Mouse (Mus musculus): Measurements from ENCODE around the gene Tulp2. TPM values are rescaled to one million over a fixed set of nuclear protein-coding genes. Genes with fewer than 3 reads are reported as not detected.
"Not testable (repeated sequence)": the region's sequence is repeated elsewhere in the genome, so short reads cannot be mapped to it uniquely, and the experiment has no call there.

Tulp2 gene
- polyA plus RNA-seq, 1 experiment from 2014 or later, result 0.80 TPM

GRCm38 (mm10) chr7:45475291-45475969 lies 6.2 kb upstream of the Tulp2 start:
- H3K27ac ChIP-seq, result peak overlapping the region; percentile 70
- ATAC-seq (ENCODE audit: low read depth) (peak; percentile 74), DNase-seq (peak; percentile 55)
- H3K36me3 ChIP-seq, result peaks cover 7% of the 10 kb centered on the region; the same call in 1 of the 2 replicates
- H3K9ac ChIP-seq, result peak overlapping the region; percentile 60
- peaks cover 37% of the 10 kb centered on the region for H3K4me1 ChIP-seq (replicated peaks)
- peak overlapping the region; percentile 39 for H3K4me3 ChIP-seq (replicated peaks)
- no peaks in the 10 kb centered on the region for H3K27me3 ChIP-seq
- no peaks in the 10 kb centered on the region for H3K9me3 ChIP-seq (replicated peaks)
- H3K4me2 ChIP-seq, result peak overlapping the region; percentile 56
- 42% methylated on average over 16 of the region's 16 CpGs for WGBS (ENCODE audit: insufficient replicate concordance)

GRCm38 (mm10) chr7:45476453-45476852 lies 5.2 kb upstream of the Tulp2 start:
- no peak overlapping the region; the same call in 1 of the 2 replicates for H3K27ac ChIP-seq
- no peak overlapping the region for H3K4me2 ChIP-seq
- WGBS (ENCODE audit: insufficient replicate concordance), result 42% methylated on average over 1 of the region's 1 CpGs
- H3K9me3 ChIP-seq (replicated peaks), result no peaks in the 10 kb centered on the region
- H3K4me1 ChIP-seq (replicated peaks), result peaks cover 32% of the 10 kb centered on the region
- no peak overlapping the region for H3K4me3 ChIP-seq (replicated peaks)
- no peaks in the 10 kb centered on the region for H3K27me3 ChIP-seq
- H3K9ac ChIP-seq, result 0 out of 2 replicates have a peak overlapping the region, but pooled peaks have one; percentile 60
- H3K36me3 ChIP-seq, result peaks cover 7% of the 10 kb centered on the region; the same call in 1 of the 2 replicates
- ATAC-seq (ENCODE audit: low read depth) (no peak), DNase-seq (no peak)

GRCm38 (mm10) chr7:45477003-45477402 lies 4.7 kb upstream of the Tulp2 start:
- Histone ChIP-seq H3K9ac (no peak overlapping the region), H3K4me3 (replicated peaks) (no peak overlapping the region), H3K4me1 (replicated peaks) (peaks cover 32% of the 10 kb centered on the region), H3K9me3 (replicated peaks) (no peaks in the 10 kb centered on the region), H3K36me3 (peaks cover 7% of the 10 kb centered on the region; the same call in 1 of the 2 replicates), H3K27me3 (no peaks in the 10 kb centered on the region), H3K4me2 (no peak overlapping the region), H3K27ac (no peak overlapping the region)
- no peak for ATAC-seq (ENCODE audit: low read depth)
- WGBS (ENCODE audit: insufficient replicate concordance), result 11% methylated on average over 3 of the region's 3 CpGs
- peak; percentile 48 for DNase-seq

- DNase-seq, result no peak
- H3K4me1 ChIP-seq (replicated peaks), result peaks cover 40% of the 10 kb centered on the region
- peaks cover 7% of the 10 kb centered on the region; the same call in 1 of the 2 replicates for H3K36me3 ChIP-seq
- no peaks in the 10 kb centered on the region for H3K9me3 ChIP-seq (replicated peaks)
- no peak overlapping the region for H3K4me2 ChIP-seq
- no peak overlapping the region for H3K4me3 ChIP-seq (replicated peaks)
- no peak overlapping the region for H3K9ac ChIP-seq
- H3K27ac ChIP-seq, result no peak overlapping the region
- no peak for ATAC-seq (ENCODE audit: low read depth)
- no peaks in the 10 kb centered on the region for H3K27me3 ChIP-seq
- WGBS (ENCODE audit: insufficient replicate concordance), result 85% methylated on average over 7 of the region's 7 CpGs
Observed at GRCm38 (mm10) chr7:45478774-45479173, 2.9 kb upstream of the Tulp2 start.

- not testable (repeated sequence) for H3K9me3 ChIP-seq (replicated peaks); H3K4me2 ChIP-seq; H3K27me3 ChIP-seq; ATAC-seq (ENCODE audit: low read depth); H3K9ac ChIP-seq; DNase-seq; H3K4me3 ChIP-seq (replicated peaks); H3K36me3 ChIP-seq; H3K27ac ChIP-seq
- WGBS (ENCODE audit: insufficient replicate concordance), result 64% methylated on average over 4 of the region's 4 CpGs
- peaks cover 32% of the 10 kb centered on the region for H3K4me1 ChIP-seq (replicated peaks)
Observed at GRCm38 (mm10) chr7:45480310-45480709, 1.4 kb upstream of the Tulp2 start.

- no peak overlapping the region for H3K4me2 ChIP-seq
- no peaks in the 10 kb centered on the region for H3K27me3 ChIP-seq
- 13% methylated on average over 1 of the region's 1 CpGs for WGBS (ENCODE audit: insufficient replicate concordance)
- H3K36me3 ChIP-seq, result peaks cover 7% of the 10 kb centered on the region; the same call in 1 of the 2 replicates
- no peak for ATAC-seq (ENCODE audit: low read depth)
- H3K27ac ChIP-seq, result 0 out of 2 replicates have a peak overlapping the region, but pooled peaks have one; percentile 39
- H3K9me3 ChIP-seq (replicated peaks), result no peaks in the 10 kb centered on the region
- peaks cover 30% of the 10 kb centered on the region for H3K4me1 ChIP-seq (replicated peaks)
- no peak for DNase-seq
- H3K9ac ChIP-seq, result 0 out of 2 replicates have a peak overlapping the region, but pooled peaks have one; percentile 2
- no peak overlapping the region for H3K4me3 ChIP-seq (replicated peaks)
Observed at GRCm38 (mm10) chr7:45482166-45482565, 489 bp downstream of the Tulp2 start.

GRCm38 (mm10) chr7:45484985-45485384 lies 3.3 kb downstream of the Tulp2 start:
- H3K4me2 ChIP-seq; H3K9ac ChIP-seq; H3K36me3 ChIP-seq; H3K27ac ChIP-seq; ATAC-seq (ENCODE audit: low read depth); H3K4me3 ChIP-seq (replicated peaks); DNase-seq; H3K27me3 ChIP-seq; H3K9me3 ChIP-seq (replicated peaks): not testable (repeated sequence)
- peaks cover 55% of the 10 kb centered on the region for H3K4me1 ChIP-seq (replicated peaks)
- 83% methylated on average over 5 of the region's 5 CpGs for WGBS (ENCODE audit: insufficient replicate concordance)

- Histone ChIP-seq H3K27ac (peak overlapping the region; percentile 31), H3K36me3 (no peaks in the 10 kb centered on the region), H3K4me1 (replicated peaks) (peaks cover 67% of the 10 kb centered on the region), H3K4me2 (peak overlapping the region; percentile 15), H3K27me3 (no peaks in the 10 kb centered on the region), H3K9me3 (replicated peaks) (no peaks in the 10 kb centered on the region), H3K9ac (no peak overlapping the region), H3K4me3 (replicated peaks) (no peak overlapping the region)
- DNase-seq (peak; percentile 37), ATAC-seq (ENCODE audit: low read depth) (peak; percentile 66)
- WGBS (ENCODE audit: insufficient replicate concordance), result 17% methylated on average over 7 of the region's 7 CpGs
Observed at GRCm38 (mm10) chr7:45486158-45486557, 4.5 kb downstream of the Tulp2 start.

GRCm38 (mm10) chr7:45486761-45487415 lies 5.2 kb downstream of the Tulp2 start, which contains the start of gene Gm45808:
Gm45808 (minus strand) TSS chr7:45486811.
- no peaks in the 10 kb centered on the region for H3K27me3 ChIP-seq
- peaks cover 71% of the 10 kb centered on the region for H3K4me1 ChIP-seq (replicated peaks)
- no peak within 1 kb of the TSS for H3K4me3 ChIP-seq (replicated peaks)
- no peaks in the 10 kb centered on the region for H3K9me3 ChIP-seq (replicated peaks)
- no peak for ATAC-seq (ENCODE audit: low read depth)
- H3K9ac ChIP-seq, result no peak within 1 kb of the TSS
- no peak for DNase-seq
- peak within 1 kb of the TSS; percentile 62 for H3K27ac ChIP-seq
- H3K4me2 ChIP-seq, result peak within 1 kb of the TSS; percentile 73
- H3K36me3 ChIP-seq, result no peaks in the 10 kb centered on the region
- WGBS (ENCODE audit: insufficient replicate concordance), result 74% methylated on average over 12 of the region's 12 CpGs

GRCm38 (mm10) chr7:45487861-45488292 lies 6.2 kb downstream of the Tulp2 start:
- Histone ChIP-seq H3K4me3 (replicated peaks) (peak overlapping the region; percentile 61), H3K4me1 (replicated peaks) (peaks cover 68% of the 10 kb centered on the region), H3K9me3 (replicated peaks) (no peaks in the 10 kb centered on the region), H3K4me2 (peak overlapping the region; percentile 73), H3K9ac (peak overlapping the region; percentile 71), H3K36me3 (peaks cover 9% of the 10 kb centered on the region), H3K27me3 (no peaks in the 10 kb centered on the region), H3K27ac (peak overlapping the region; percentile 62)
- no peak for ATAC-seq (ENCODE audit: low read depth)
- no peak for DNase-seq
- WGBS (ENCODE audit: insufficient replicate concordance), result 55% methylated on average over 11 of the region's 11 CpGs
